Mouse (Mus musculus): ENCODE results near the gene 4921539E11Rik. TPM values are rescaled to one million over a fixed set of nuclear protein-coding genes. Genes with fewer than 3 reads are reported as not detected.

The 4921539E11Rik gene
- not detected in 2 replicates for polyA plus RNA-seq (2015; fragmentation: Nextera tagmentation; extraction: Ambion mirVana)

- no peak for TF ChIP-seq EP300 (IDR thresholded peaks at IDR 0.05; ENCODE audit: low read depth)
- TF ChIP-seq CTCF (IDR thresholded peaks at IDR 0.05; ENCODE audit: low read depth): no peak
- no peaks in the 10 kb centered on the region for H3K4me1 ChIP-seq (ENCODE audit: insufficient read depth)
- 70% methylated on average over 2 of the region's 2 CpGs for WGBS (ENCODE audit: insufficient replicate concordance)
- H3K4me2 ChIP-seq (ENCODE audit: low read depth, low read length): no peak within 1 kb of the TSS
- H3K9me3 ChIP-seq (ENCODE audit: low read length): no peaks in the 10 kb centered on the region
- H3K27ac ChIP-seq (ENCODE audit: low read depth): no peak within 1 kb of the TSS
- H3K4me3 ChIP-seq (ENCODE audit: low read depth, low read length): no peak within 1 kb of the TSS
- H3K27me3 ChIP-seq (ENCODE audit: insufficient read depth, low read length): no peaks in the 10 kb centered on the region
- ATAC-seq (no peak), DNase-seq (no peak)
- no peak within 1 kb of the TSS for H3K9ac ChIP-seq (replicated peaks)
- H3K36me3 ChIP-seq (replicated peaks; ENCODE audit: insufficient read depth, low read length): no peaks in the 10 kb centered on the region
Measured at GRCm38 (mm10) chr4:103290763-103291162, at the start of gene 4921539E11Rik. 4921539E11Rik (minus strand) TSS chr4:103290863.

GRCm38 (mm10) chr4:103335134-103335533 lies 44.5 kb upstream of the 4921539E11Rik start:
- Histone ChIP-seq H3K9me3 (ENCODE audit: low read length) (no peaks in the 10 kb centered on the region), H3K36me3 (replicated peaks; ENCODE audit: insufficient read depth, low read length) (peaks cover 8% of the 10 kb centered on the region), H3K4me3 (ENCODE audit: low read depth, low read length) (no peak overlapping the region), H3K4me2 (ENCODE audit: low read depth, low read length) (no peak overlapping the region), H3K4me1 (ENCODE audit: insufficient read depth) (no peaks in the 10 kb centered on the region), H3K27ac (ENCODE audit: low read depth) (peak overlapping the region; percentile 19; the same call in 1 of the 2 replicates), H3K27me3 (ENCODE audit: insufficient read depth, low read length) (no peaks in the 10 kb centered on the region), H3K9ac (replicated peaks) (no peak overlapping the region)
- 68% methylated on average over 5 of the region's 5 CpGs for WGBS (ENCODE audit: insufficient replicate concordance)
- peak; percentile 13 for DNase-seq
- TF ChIP-seq CTCF (IDR thresholded peaks at IDR 0.05; ENCODE audit: low read depth): no peak
- TF ChIP-seq EP300 (IDR thresholded peaks at IDR 0.05; ENCODE audit: low read depth): peak; percentile 78
- ATAC-seq: peak; percentile 99

DNA sequence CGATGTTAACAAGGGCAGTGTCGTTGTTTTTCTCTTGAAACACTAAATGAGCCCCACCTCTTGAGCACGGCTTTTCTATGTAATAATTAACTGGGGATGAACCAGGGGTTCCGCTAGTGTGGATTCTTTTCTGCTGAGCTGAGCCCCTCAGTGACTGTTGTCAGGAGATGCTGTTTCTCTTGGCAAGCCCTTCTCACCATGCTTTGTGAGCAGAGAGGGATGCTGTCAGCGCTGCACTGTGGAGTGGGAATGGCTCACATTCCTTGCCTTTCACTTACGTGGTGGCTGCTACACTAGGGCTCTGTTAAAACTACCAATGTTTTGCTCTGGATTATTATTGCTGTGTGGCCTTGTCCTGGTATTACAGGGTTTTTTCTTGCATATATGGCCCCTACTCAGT lies 38.7 kb upstream of the 4921539E11Rik start:
- DNase-seq (no peak), ATAC-seq (no peak)
- no peaks in the 10 kb centered on the region for H3K27me3 ChIP-seq (ENCODE audit: insufficient read depth, low read length)
- no peak overlapping the region for H3K4me2 ChIP-seq (ENCODE audit: low read depth, low read length)
- H3K4me1 ChIP-seq (ENCODE audit: insufficient read depth): no peaks in the 10 kb centered on the region
- no peaks in the 10 kb centered on the region for H3K9me3 ChIP-seq (ENCODE audit: low read length)
- no peak overlapping the region for H3K9ac ChIP-seq (replicated peaks)
- WGBS (ENCODE audit: insufficient replicate concordance): 71% methylated on average over 6 of the region's 6 CpGs
- H3K4me3 ChIP-seq (ENCODE audit: low read depth, low read length): no peak overlapping the region
- H3K36me3 ChIP-seq (replicated peaks; ENCODE audit: insufficient read depth, low read length): peaks cover 19% of the 10 kb centered on the region
- H3K27ac ChIP-seq (ENCODE audit: low read depth): no peak overlapping the region
- TF ChIP-seq EP300 (IDR thresholded peaks at IDR 0.05; ENCODE audit: low read depth) (no peak), CTCF (IDR thresholded peaks at IDR 0.05; ENCODE audit: low read depth) (no peak)

- H3K27ac ChIP-seq (ENCODE audit: low read depth): no peak overlapping the region
- ATAC-seq: peak; percentile 82
- WGBS (ENCODE audit: insufficient replicate concordance): 80% methylated on average over 3 of the region's 3 CpGs
- H3K4me3 ChIP-seq (ENCODE audit: low read depth, low read length): no peak overlapping the region
- H3K4me1 ChIP-seq (ENCODE audit: insufficient read depth): no peaks in the 10 kb centered on the region
- DNase-seq: peak; percentile 80
- H3K36me3 ChIP-seq (replicated peaks; ENCODE audit: insufficient read depth, low read length): peaks cover 16% of the 10 kb centered on the region
- H3K27me3 ChIP-seq (ENCODE audit: insufficient read depth, low read length): no peaks in the 10 kb centered on the region
- H3K4me2 ChIP-seq (ENCODE audit: low read depth, low read length): no peak overlapping the region
- H3K9ac ChIP-seq (replicated peaks): no peak overlapping the region
- TF ChIP-seq EP300 (IDR thresholded peaks at IDR 0.05; ENCODE audit: low read depth) (no peak), CTCF (IDR thresholded peaks at IDR 0.05; ENCODE audit: low read depth) (peak; percentile 72)
- H3K9me3 ChIP-seq (ENCODE audit: low read length): no peaks in the 10 kb centered on the region
Measured at GRCm38 (mm10) chr4:103326994-103327393, 36.3 kb upstream of the 4921539E11Rik start.

- Histone ChIP-seq H3K36me3 (replicated peaks; ENCODE audit: insufficient read depth, low read length) (peaks cover 14% of the 10 kb centered on the region; the same call in 1 of the 2 replicates), H3K9me3 (ENCODE audit: low read length) (no peaks in the 10 kb centered on the region), H3K9ac (replicated peaks) (no peak overlapping the region), H3K27me3 (ENCODE audit: insufficient read depth, low read length) (no peaks in the 10 kb centered on the region), H3K4me3 (ENCODE audit: low read depth, low read length) (no peak overlapping the region), H3K4me1 (ENCODE audit: insufficient read depth) (no peaks in the 10 kb centered on the region), H3K27ac (ENCODE audit: low read depth) (no peak overlapping the region), H3K4me2 (ENCODE audit: low read depth, low read length) (no peak overlapping the region)
- ATAC-seq (no peak), DNase-seq (no peak)
- WGBS (ENCODE audit: insufficient replicate concordance): 82% methylated on average over 17 of the region's 17 CpGs
- no peak for TF ChIP-seq EP300 (IDR thresholded peaks at IDR 0.05; ENCODE audit: low read depth)
- TF ChIP-seq CTCF (IDR thresholded peaks at IDR 0.05; ENCODE audit: low read depth): no peak
Measured at GRCm38 (mm10) chr4:103324688-103325451, 34.2 kb upstream of the 4921539E11Rik start.

DNA sequence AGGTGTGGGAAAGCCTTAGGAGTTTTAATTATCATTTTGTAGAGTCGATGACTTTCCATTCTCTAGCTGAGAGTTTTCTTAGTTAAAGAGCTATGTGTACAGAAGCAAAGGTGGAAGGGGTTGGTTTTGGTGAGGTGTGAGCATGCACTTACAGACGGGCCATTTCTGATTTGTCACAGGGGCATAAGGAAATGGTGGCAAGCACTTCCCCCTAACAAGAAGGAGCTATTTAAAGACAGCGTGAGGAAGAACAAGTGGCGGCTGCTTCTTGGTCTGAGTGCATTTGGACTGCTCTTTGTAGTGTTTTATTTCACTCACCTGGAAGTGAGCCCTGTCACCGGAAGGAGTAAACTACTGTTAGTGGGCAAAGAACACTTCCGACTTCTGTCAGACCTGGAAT lies 30.8 kb upstream of the 4921539E11Rik start:
- 57% methylated on average over 6 of the region's 6 CpGs for WGBS (ENCODE audit: insufficient replicate concordance)
- ATAC-seq: no peak
- no peak for TF ChIP-seq CTCF (IDR thresholded peaks at IDR 0.05; ENCODE audit: low read depth)
- no peak for TF ChIP-seq EP300 (IDR thresholded peaks at IDR 0.05; ENCODE audit: low read depth)

More for the DNA sequence above, 30.8 kb upstream of the 4921539E11Rik start:
- H3K27ac ChIP-seq (ENCODE audit: low read depth): no peak overlapping the region
- H3K4me2 ChIP-seq (ENCODE audit: low read depth, low read length): no peak overlapping the region
- H3K36me3 ChIP-seq (replicated peaks; ENCODE audit: insufficient read depth, low read length): peaks cover 10% of the 10 kb centered on the region; the same call in 1 of the 2 replicates
- H3K9me3 ChIP-seq (ENCODE audit: low read length): no peaks in the 10 kb centered on the region
- H3K4me1 ChIP-seq (ENCODE audit: insufficient read depth): no peaks in the 10 kb centered on the region
- no peaks in the 10 kb centered on the region for H3K27me3 ChIP-seq (ENCODE audit: insufficient read depth, low read length)
- no peak for DNase-seq
- no peak overlapping the region for H3K4me3 ChIP-seq (ENCODE audit: low read depth, low read length)
- no peak overlapping the region for H3K9ac ChIP-seq (replicated peaks)
